Mouse (Mus musculus): Measurements from ENCODE around the gene Alk. TPM values are rescaled to one million over a fixed set of nuclear protein-coding genes. Genes with fewer than 3 reads are reported as not detected.

The Alk gene
- polyA plus RNA-seq, 1 experiment from 2014 or later: 0.56 TPM

DNA sequence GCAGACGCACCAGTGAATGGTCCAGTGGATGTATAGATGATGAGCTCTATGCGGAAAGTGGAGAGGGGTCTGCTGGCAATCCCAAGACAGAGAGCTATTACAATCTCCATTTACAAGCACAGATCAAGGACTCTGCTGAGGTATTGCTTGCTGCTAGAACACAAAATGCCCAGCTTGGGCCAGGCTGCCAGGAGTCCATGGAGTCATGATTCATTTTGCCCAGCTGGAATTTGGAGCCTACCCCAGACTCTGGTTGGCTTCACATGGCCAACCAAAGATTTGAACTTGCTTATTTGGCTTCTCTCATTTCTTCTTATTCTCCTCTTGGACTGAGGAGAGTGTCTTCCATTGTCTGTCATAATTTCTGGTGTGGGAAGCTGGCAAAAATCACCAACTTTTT lies 558.8 kb downstream of the Alk start:
- no peak for ATAC-seq (ENCODE audit: low read depth)
- Histone ChIP-seq H3K27me3 (replicated peaks; ENCODE audit: control insufficient read depth, insufficient read depth, low read length) (no peaks in the 10 kb centered on the region), H3K4me1 (ENCODE audit: control insufficient read depth, insufficient read depth, low read length) (no peaks in the 10 kb centered on the region), H3K9ac (ENCODE audit: low read depth, low read length) (no peak overlapping the region), H3K36me3 (ENCODE audit: control insufficient read depth, insufficient read depth, low read length) (no peaks in the 10 kb centered on the region), H3K27ac (replicated peaks; ENCODE audit: low read depth, low read length) (no peak overlapping the region), H3K4me2 (ENCODE audit: low read depth, low read length) (no peak overlapping the region), H3K9me3 (ENCODE audit: control insufficient read depth, low read length) (no peaks in the 10 kb centered on the region), H3K4me3 (ENCODE audit: low read depth, low read length) (no peak overlapping the region)
- no peak for DNase-seq (ENCODE audit: low spot score)
- 91% methylated on average over 2 of the region's 2 CpGs for WGBS

DNA sequence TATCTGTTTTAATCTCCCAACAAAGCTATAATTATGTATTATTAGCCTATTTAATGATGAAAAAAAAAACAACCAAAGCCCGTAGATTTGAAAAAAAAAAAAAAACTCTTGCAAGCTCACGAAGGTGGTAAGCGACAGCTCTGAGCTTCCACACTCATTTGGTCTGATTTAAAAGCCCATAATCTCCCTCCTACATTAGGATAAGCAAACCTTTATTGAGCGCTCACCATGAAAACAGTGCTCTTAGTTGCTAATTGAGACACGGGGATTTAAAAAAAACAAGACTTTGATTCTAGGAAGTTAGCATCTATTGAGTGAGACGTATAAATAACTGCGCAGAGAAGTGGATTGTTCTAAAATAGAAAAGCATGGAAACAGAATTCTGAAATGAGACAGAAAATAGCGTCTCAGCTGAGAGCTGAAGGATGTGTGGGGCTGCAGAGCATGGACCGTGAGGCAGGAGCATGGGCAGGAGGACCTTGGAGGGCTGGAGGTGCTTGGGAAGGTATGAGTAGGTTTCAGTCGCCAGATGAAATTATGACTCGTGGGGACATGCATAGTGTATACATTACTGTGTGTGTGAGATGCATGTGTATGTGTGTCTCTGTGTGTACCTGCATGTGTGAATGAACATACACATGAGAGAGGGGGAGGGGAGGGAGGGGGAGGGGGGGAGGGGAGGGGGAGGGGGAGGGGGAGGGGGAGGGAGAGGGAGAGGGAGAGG lies 560.6 kb downstream of the Alk start:
- WGBS: 67% methylated on average over 11 of the region's 11 CpGs
- Histone ChIP-seq H3K4me2 (ENCODE audit: low read depth, low read length) (no peak overlapping the region), H3K4me3 (ENCODE audit: low read depth, low read length) (no peak overlapping the region), H3K27ac (replicated peaks; ENCODE audit: low read depth, low read length) (no peak overlapping the region), H3K9me3 (ENCODE audit: control insufficient read depth, low read length) (no peaks in the 10 kb centered on the region), H3K9ac (ENCODE audit: low read depth, low read length) (no peak overlapping the region), H3K36me3 (ENCODE audit: control insufficient read depth, insufficient read depth, low read length) (no peaks in the 10 kb centered on the region), H3K4me1 (ENCODE audit: control insufficient read depth, insufficient read depth, low read length) (no peaks in the 10 kb centered on the region), H3K27me3 (replicated peaks; ENCODE audit: control insufficient read depth, insufficient read depth, low read length) (no peaks in the 10 kb centered on the region)
- DNase-seq (ENCODE audit: low spot score): no peak
- no peak for ATAC-seq (ENCODE audit: low read depth)

DNA sequence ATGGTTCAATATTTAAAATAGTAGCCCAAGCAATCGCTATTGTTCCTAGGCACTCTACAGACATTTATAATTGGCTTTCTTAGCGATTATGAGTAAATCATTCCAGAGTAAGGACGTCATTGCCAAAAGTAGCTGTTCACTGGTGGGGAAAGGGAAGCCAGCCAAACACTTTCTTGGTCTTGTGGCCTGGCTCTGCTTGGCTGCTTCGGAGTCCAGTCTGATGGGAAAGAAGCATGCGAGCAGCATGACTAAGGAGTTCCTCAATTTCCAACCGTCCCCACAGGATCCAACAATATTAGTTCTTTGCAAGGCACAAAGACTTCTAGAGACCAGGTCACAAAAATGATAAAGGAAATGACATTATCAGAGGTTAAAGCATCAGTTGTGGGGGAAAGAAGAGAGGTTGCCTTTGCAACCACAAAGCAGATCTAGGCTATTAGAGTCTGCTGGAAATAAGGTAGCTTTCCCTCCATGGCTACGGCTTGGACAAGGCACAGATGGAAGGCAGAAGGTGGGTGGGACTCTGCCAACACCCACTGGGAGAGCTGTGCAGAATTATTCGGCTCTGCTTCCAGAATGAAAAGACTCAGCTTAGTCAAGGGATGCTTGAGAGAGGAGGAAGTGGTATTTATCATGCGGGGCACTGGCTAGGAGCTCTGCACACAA lies 561.3 kb downstream of the Alk start:
- Histone ChIP-seq H3K4me2 (ENCODE audit: low read depth, low read length) (no peak overlapping the region), H3K36me3 (ENCODE audit: control insufficient read depth, insufficient read depth, low read length) (no peaks in the 10 kb centered on the region), H3K9ac (ENCODE audit: low read depth, low read length) (no peak overlapping the region), H3K4me1 (ENCODE audit: control insufficient read depth, insufficient read depth, low read length) (no peaks in the 10 kb centered on the region), H3K9me3 (ENCODE audit: control insufficient read depth, low read length) (no peaks in the 10 kb centered on the region), H3K27me3 (replicated peaks; ENCODE audit: control insufficient read depth, insufficient read depth, low read length) (no peaks in the 10 kb centered on the region), H3K4me3 (ENCODE audit: low read depth, low read length) (no peak overlapping the region), H3K27ac (replicated peaks; ENCODE audit: low read depth, low read length) (no peak overlapping the region)
- WGBS: 59% methylated on average over 9 of the region's 9 CpGs
- no peak for ATAC-seq (ENCODE audit: low read depth)
- peak; percentile 59 for DNase-seq (ENCODE audit: low spot score)

DNA sequence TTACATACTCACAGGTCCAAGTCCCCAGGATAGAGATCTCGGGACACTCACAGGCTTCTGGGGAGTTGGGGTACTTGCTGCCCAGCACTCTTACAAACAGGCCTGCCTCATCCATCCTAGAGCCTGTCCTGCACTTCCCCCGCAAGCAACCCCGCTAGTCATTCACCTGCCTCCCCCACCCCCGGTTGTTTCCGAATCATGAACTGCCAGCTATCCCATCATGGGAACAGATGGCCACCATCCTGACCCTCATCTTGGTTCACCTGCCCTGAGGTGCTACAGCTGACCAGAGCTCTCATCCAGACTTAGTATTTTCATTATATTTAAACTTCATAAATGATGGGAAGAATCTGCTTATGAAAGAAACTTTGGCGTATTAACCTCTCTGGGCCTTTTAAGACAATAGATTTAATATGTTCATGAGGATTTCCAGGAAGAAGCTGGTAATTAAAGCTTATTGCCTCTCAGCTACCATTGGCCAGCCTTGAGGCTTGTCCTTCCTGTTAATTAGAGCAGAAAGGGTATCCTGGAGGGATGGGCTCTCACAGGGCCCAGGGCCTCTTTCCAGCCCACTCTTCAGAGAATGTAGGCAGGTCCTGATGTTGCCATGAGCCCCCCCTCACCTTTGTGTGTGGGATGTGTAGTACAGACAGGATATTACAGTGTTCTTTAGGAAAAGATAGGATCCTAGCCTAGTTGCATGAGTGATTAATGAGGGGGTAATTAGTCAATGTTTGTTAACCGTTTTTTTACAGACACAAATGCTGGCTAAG lies 565.1 kb downstream of the Alk start:
- Histone ChIP-seq H3K9me3 (ENCODE audit: control insufficient read depth, low read length) (no peaks in the 10 kb centered on the region), H3K9ac (ENCODE audit: low read depth, low read length) (no peak overlapping the region), H3K4me3 (ENCODE audit: low read depth, low read length) (no peak overlapping the region), H3K27me3 (replicated peaks; ENCODE audit: control insufficient read depth, insufficient read depth, low read length) (no peaks in the 10 kb centered on the region), H3K36me3 (ENCODE audit: control insufficient read depth, insufficient read depth, low read length) (no peaks in the 10 kb centered on the region), H3K4me1 (ENCODE audit: control insufficient read depth, insufficient read depth, low read length) (no peaks in the 10 kb centered on the region), H3K4me2 (ENCODE audit: low read depth, low read length) (no peak overlapping the region), H3K27ac (replicated peaks; ENCODE audit: low read depth, low read length) (no peak overlapping the region)
- 69% methylated on average over 7 of the region's 7 CpGs for WGBS
- DNase-seq (ENCODE audit: low spot score): no peak
- ATAC-seq (ENCODE audit: low read depth): no peak

DNA sequence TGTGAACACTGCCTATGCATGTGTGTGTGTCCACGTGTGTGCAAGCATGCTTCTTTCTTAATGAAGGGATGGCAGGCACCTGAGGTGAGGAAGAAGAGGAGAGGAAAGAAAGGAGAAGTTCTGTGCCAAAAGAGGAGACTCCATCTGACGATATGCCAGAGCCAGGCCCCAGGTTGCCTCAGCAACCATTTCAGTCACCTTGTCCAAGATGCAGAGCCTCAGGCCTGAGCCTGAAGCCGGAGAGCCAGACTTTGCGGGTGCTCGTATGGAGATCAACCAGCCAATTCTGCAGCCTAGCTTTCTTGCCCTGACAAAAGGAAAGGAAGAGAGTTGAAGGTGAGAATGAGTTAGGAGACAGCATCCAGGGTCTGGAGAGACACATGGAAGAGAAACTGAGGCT lies 566.1 kb downstream of the Alk start:
- no peak overlapping the region for H3K4me3 ChIP-seq (ENCODE audit: low read depth, low read length)
- no peak overlapping the region for H3K27ac ChIP-seq (replicated peaks; ENCODE audit: low read depth, low read length)
- 83% methylated on average over 5 of the region's 5 CpGs for WGBS
- no peak overlapping the region for H3K9ac ChIP-seq (ENCODE audit: low read depth, low read length)
- DNase-seq (ENCODE audit: low spot score) (no peak), ATAC-seq (ENCODE audit: low read depth) (no peak)
- H3K4me2 ChIP-seq (ENCODE audit: low read depth, low read length): no peak overlapping the region
- no peaks in the 10 kb centered on the region for H3K27me3 ChIP-seq (replicated peaks; ENCODE audit: control insufficient read depth, insufficient read depth, low read length)
- H3K4me1 ChIP-seq (ENCODE audit: control insufficient read depth, insufficient read depth, low read length): no peaks in the 10 kb centered on the region
- H3K9me3 ChIP-seq (ENCODE audit: control insufficient read depth, low read length): no peaks in the 10 kb centered on the region
- no peaks in the 10 kb centered on the region for H3K36me3 ChIP-seq (ENCODE audit: control insufficient read depth, insufficient read depth, low read length)

DNA sequence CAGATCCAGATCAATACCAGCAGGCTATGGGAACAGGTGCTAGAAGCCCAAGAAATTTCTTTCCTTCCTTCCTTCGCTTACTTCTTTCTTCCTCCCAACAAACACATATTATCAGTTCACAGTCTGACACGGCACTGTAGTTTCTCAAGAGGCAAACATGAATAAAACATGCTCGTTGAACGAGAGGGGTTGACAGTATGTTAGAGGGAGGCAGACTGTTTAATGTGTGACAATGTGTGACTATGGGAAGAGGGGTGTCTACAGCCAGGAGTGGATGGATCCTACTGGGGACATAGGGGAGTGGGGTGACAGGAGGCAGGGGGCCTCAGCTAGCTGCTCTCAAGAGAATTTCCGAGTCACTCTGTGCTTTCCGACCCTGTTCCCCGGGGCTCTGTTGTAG lies 573.8 kb downstream of the Alk start:
- Histone ChIP-seq H3K27me3 (replicated peaks; ENCODE audit: control insufficient read depth, insufficient read depth, low read length) (no peaks in the 10 kb centered on the region), H3K9me3 (ENCODE audit: control insufficient read depth, low read length) (no peaks in the 10 kb centered on the region), H3K4me1 (ENCODE audit: control insufficient read depth, insufficient read depth, low read length) (no peaks in the 10 kb centered on the region), H3K36me3 (ENCODE audit: control insufficient read depth, insufficient read depth, low read length) (no peaks in the 10 kb centered on the region), H3K4me2 (ENCODE audit: low read depth, low read length) (no peak overlapping the region), H3K9ac (ENCODE audit: low read depth, low read length) (no peak overlapping the region), H3K27ac (replicated peaks; ENCODE audit: low read depth, low read length) (no peak overlapping the region), H3K4me3 (ENCODE audit: low read depth, low read length) (no peak overlapping the region)
- DNase-seq (ENCODE audit: low spot score) (no peak), ATAC-seq (ENCODE audit: low read depth) (no peak; the same call in 1 of the 2 replicates)
- WGBS: 81% methylated on average over 7 of the region's 7 CpGs

DNA sequence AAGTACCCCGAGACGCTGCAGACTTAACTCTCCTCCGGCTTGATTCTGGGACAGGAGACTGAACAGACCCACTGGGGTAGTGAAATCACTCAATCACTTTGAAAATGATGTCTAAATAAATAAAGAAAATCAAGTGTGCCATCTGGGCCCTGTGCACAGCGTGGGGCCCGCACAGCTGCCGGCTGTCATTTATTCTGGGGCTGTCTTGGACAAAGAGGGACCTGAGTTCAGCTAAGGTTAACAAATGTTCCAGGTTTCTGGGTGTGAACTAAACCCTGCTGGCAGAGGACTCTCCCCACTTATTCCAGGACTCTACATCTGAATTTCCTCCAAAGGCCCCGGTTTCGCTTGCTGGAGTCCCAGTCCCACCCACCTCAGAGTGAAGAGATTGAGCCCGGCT lies 581.1 kb downstream of the Alk start:
- Histone ChIP-seq H3K4me2 (ENCODE audit: low read depth, low read length) (no peak overlapping the region), H3K4me1 (ENCODE audit: control insufficient read depth, insufficient read depth, low read length) (no peaks in the 10 kb centered on the region), H3K9ac (ENCODE audit: low read depth, low read length) (no peak overlapping the region), H3K36me3 (ENCODE audit: control insufficient read depth, insufficient read depth, low read length) (no peaks in the 10 kb centered on the region), H3K4me3 (ENCODE audit: low read depth, low read length) (no peak overlapping the region), H3K27ac (replicated peaks; ENCODE audit: low read depth, low read length) (no peak overlapping the region), H3K9me3 (ENCODE audit: control insufficient read depth, low read length) (no peaks in the 10 kb centered on the region), H3K27me3 (replicated peaks; ENCODE audit: control insufficient read depth, insufficient read depth, low read length) (no peaks in the 10 kb centered on the region)
- ATAC-seq (ENCODE audit: low read depth): no peak
- no peak for DNase-seq (ENCODE audit: low spot score)
- 72% methylated on average over 9 of the region's 9 CpGs for WGBS

DNA sequence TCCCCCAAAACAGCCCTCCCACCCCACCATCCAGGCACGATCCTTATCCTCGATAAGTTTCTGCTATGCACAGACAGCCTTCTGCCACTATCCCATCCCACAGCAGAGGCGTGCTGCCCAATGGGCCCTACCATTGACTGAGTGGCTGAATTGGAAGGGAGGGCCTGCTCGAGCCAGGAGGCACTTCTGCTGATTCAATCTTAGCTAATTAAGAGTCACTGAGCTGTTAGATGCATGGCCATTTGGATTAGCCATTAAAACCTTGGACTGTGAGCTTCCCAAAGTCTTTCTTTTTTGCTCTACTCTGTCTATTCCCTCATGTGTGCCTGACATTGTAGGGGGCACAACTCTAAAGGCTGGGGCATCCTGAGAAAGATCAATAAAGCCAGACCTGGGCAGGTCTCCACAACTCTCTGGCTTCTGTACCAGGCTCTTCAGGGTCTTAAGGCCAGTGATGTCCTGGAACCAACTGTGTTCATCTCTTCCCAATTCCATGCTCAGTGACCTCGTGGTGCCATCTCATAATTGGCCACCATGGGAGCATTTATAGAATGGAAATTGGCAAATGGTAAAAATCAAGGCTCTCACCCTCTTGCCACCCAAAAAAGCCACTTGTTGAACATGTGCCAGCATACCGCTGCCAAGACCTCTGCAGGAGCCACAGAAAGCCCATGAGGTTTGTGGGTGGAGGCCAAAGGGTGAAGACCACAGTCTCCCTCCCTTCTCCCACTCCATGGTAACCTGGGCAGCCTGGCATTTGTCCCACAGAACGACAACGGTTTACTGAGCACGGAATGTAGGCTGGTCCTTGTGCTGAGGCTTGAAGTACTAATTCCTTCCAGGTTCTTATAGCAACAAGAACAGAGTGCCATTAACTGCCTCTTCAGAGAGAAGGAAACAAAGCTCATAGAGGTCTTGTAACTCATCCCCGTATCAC lies 582.4 kb downstream of the Alk start:
- Histone ChIP-seq H3K27ac (replicated peaks; ENCODE audit: low read depth, low read length) (no peak overlapping the region), H3K36me3 (ENCODE audit: control insufficient read depth, insufficient read depth, low read length) (no peaks in the 10 kb centered on the region), H3K9me3 (ENCODE audit: control insufficient read depth, low read length) (no peaks in the 10 kb centered on the region), H3K4me3 (ENCODE audit: low read depth, low read length) (no peak overlapping the region), H3K9ac (ENCODE audit: low read depth, low read length) (no peak overlapping the region), H3K4me1 (ENCODE audit: control insufficient read depth, insufficient read depth, low read length) (no peaks in the 10 kb centered on the region), H3K27me3 (replicated peaks; ENCODE audit: control insufficient read depth, insufficient read depth, low read length) (no peaks in the 10 kb centered on the region), H3K4me2 (ENCODE audit: low read depth, low read length) (no peak overlapping the region)
- DNase-seq (ENCODE audit: low spot score): peak; percentile 26
- ATAC-seq (ENCODE audit: low read depth): no peak
- WGBS: 71% methylated on average over 10 of the region's 10 CpGs
